In the genomic region with DNA sequence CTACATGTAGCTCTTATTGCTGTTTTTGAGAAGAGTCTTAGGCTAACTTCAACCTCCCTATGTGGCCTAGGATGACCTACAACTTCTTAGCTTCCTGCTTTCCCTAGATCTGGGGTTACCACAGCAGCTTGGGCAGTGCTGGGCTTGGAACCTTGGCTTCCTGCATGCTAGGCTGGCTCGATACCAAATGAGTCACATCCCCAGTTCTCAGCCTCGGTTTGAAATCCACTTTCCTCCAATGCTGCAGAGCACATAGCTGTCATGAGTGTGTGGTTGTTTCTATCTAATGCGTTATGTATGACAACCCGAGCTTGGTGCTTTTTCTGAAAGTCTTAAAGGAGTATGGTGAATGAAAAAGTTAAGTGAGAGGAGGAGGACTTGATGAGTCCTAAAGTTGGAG, we compare ENCODE assay signal across 8 mouse cellular contexts. TPM values are rescaled to one million over a fixed set of nuclear protein-coding genes. Genes with fewer than 3 reads are reported as not detected.
DNase-seq lines count a peak whose midpoint lies in the region; ATAC-seq lines count a peak whose summit lies in the region.
"Had no signal": no experiment of that assay in that cellular context is flagged by ENCODE, and none has a peak within 500 bp of the region (broad histone marks: within the 10 kb centered on the region; RNA-seq: fewer than 3 reads in every experiment).

No protein-coding gene starts in this region.

- H3K4me3 ChIP-seq in megakaryocyte, embryonic 14.5 days (replicated peaks): peak overlapping the region; percentile 44
- no peak overlapping the region for H3K4me3 ChIP-seq in midbrain, embryonic 15.5 days

- no peak overlapping the region for H3K27ac ChIP-seq in midbrain, embryonic 15.5 days

- no peak for ATAC-seq in megakaryocyte, adult 5-6 weeks (ENCODE audit: poor library complexity, severe bottlenecking)
- ATAC-seq in midbrain, embryonic 15.5 days (replicated peaks): no peak

- no peak overlapping the region for H3K4me2 ChIP-seq in midbrain, embryonic 15.5 days

- H3K36me3 ChIP-seq in megakaryocyte, embryonic 14.5 days (replicated peaks; ENCODE audit: low read length): no peaks in the 10 kb centered on the region
- H3K36me3 ChIP-seq in midbrain, embryonic 15.5 days (replicated peaks): no peaks in the 10 kb centered on the region

- peaks cover 17% of the 10 kb centered on the region for H3K27me3 ChIP-seq in megakaryocyte, embryonic 14.5 days (replicated peaks)
- no peaks in the 10 kb centered on the region for H3K27me3 ChIP-seq in midbrain, embryonic 15.5 days (replicated peaks)

- intact Hi-C loops in heart, postnatal 14 days (cut with DNase I): no loop called here

- H3K4me1 ChIP-seq in megakaryocyte, embryonic 14.5 days: peaks cover 17% of the 10 kb centered on the region
- H3K4me1 ChIP-seq in midbrain, embryonic 15.5 days: no peaks in the 10 kb centered on the region

- 89% methylated on average over 4 of the region's 4 CpGs for WGBS in midbrain, embryonic 15.5 days

- peak; percentile 81 for DNase-seq in adrenal gland, postnatal 36 days
- peak; percentile 43 to 65 for DNase-seq in heart, postnatal 14 days
- DNase-seq in right cerebral cortex, postnatal 14 days: peak; percentile 38
- no peak for DNase-seq in T-cell, adult 2 months (ENCODE audit: low spot score)

- no peak overlapping the region for H3K9ac ChIP-seq in midbrain, embryonic 15.5 days

- no peaks in the 10 kb centered on the region for H3K9me3 ChIP-seq in megakaryocyte, embryonic 14.5 days
- H3K9me3 ChIP-seq in midbrain, embryonic 15.5 days: no peaks in the 10 kb centered on the region

RNA-seq across cellular contexts. Expression of a gene that starts 31.4 kb away (rescaled TPM):
- polyA plus RNA-seq in megakaryocyte, embryonic 14.5 days (2012; ENCODE audit: insufficient read depth, low replicate concordance): 1.3 TPM in 1 of 2 replicates, not detected in the other
- 36.6 and 48.0 TPM in 2 replicates for total RNA-seq in megakaryocyte, adult 5-6 weeks (2015)
- 126 and 145 TPM in 2 replicates for total RNA-seq in megakaryocyte, adult 5-6 weeks (2017)
- total RNA-seq in adrenal gland, postnatal 36 days (2021): 1 to 10 TPM; 4.3 TPM
- total RNA-seq in heart, postnatal 14 days (2021): 1 to 10 TPM; 1.0 to 1.1 TPM
- 0.19 and 0.34 TPM in 2 replicates for polyA plus RNA-seq in midbrain, embryonic 15.5 days (2015; fragmentation: Nextera tagmentation; extraction: Ambion mirVana)
- polyA plus RNA-seq: neural tube, embryonic 11.5 days had no signal

Comparison
In these comparisons a context has a peak if more than half of its experiments do, and no peak if none do; other contexts are left out.
1. RNA of a gene that starts 31.4 kb away (total RNA-seq): 36.6 to 145 TPM in megakaryocyte, adult 5-6 weeks; 4.3 TPM in adrenal gland, postnatal 36 days and 1.0 to 1.1 TPM in heart, postnatal 14 days; every median in the first group is over 4 times any median in the second.